Mouse (Mus musculus) gastrocnemius, postnatal 14 days (tissue): ENCODE results near the gene Cdyl. TPM values are rescaled to one million over a fixed set of nuclear protein-coding genes. Genes with fewer than 3 reads are reported as not detected.

Experiments
- DNase-seq: peaks from one replicate; pipeline ENCODE4 v3.0.0; 2021; ENCODE audit warnings: mixed read lengths
- intact Hi-C: fragments of 180-260 bp; cut with DNase I; formaldehyde crosslinking; loops from one replicate; pipeline ENCODE4 v1.15.1; 2025; ENCODE audit warnings: low total_unique reads
- total RNA-seq, 2 experiments: library from RNA; stranded (reverse); gene quantifications; 2 replicates each; pipeline ENCODE4 v1.2.3; 2021

The Cdyl gene
- total RNA-seq, 2 experiments from 2014 or later, result 7.2 to 9.5 TPM

- no peak for DNase-seq
Measured at GRCm38 (mm10) chr13:35878282-35878681, 218.6 kb downstream of the Cdyl start.

GRCm38 (mm10) chr13:35879068-35879467 is 219.4 kb downstream of the Cdyl start:
- intact Hi-C loops, result no loop called here
- DNase-seq, result peak; percentile 16

More at GRCm38 (mm10) chr13:35878282-35878681, 218.6 kb downstream of the Cdyl start:
- intact Hi-C loops, result no loop called here

GRCm38 (mm10) chr13:35879519-35879918 is 219.9 kb downstream of the Cdyl start:
- no peak for DNase-seq
- intact Hi-C loops, result no loop called here

GRCm38 (mm10) chr13:35880555-35881046 is 221.0 kb downstream of the Cdyl start:
- intact Hi-C loops, result no loop called here

GRCm38 (mm10) chr13:35886121-35886725 is 226.6 kb downstream of the Cdyl start:
- intact Hi-C loops, result no loop called here
- peak; percentile 66 for DNase-seq

More at GRCm38 (mm10) chr13:35880555-35881046, 221.0 kb downstream of the Cdyl start:
- DNase-seq, result no peak

GRCm38 (mm10) chr13:35892866-35893265 is 233.2 kb downstream of the Cdyl start:
- intact Hi-C loops, result no loop called here
- no peak for DNase-seq

- no peak for DNase-seq
- intact Hi-C loops, result no loop called here
Measured at GRCm38 (mm10) chr13:35905378-35905777, 245.7 kb downstream of the Cdyl start.

- intact Hi-C loops, result no loop called here
- DNase-seq, result peak; percentile 91
Measured at GRCm38 (mm10) chr13:35905879-35906481, 246.3 kb downstream of the Cdyl start, which contains the start of gene Rpp40. Gene Rpp40 (minus strand): TSS chr13:35906359.

GRCm38 (mm10) chr13:35911476-35911875 is 251.8 kb downstream of the Cdyl start:
- intact Hi-C loops, result no loop called here
- DNase-seq, result no peak

Other genes starting within 250 kb of the Cdyl start
- 10 to 100 TPM; 12.4 to 15.8 TPM for gene Rpp40, start 246.5 kb downstream of the Cdyl start, total RNA-seq